Mouse (Mus musculus): ENCODE measurements around the gene Gm5726.
"Not testable (repeated sequence)": the region's sequence is repeated elsewhere in the genome, so short reads cannot be mapped to it uniquely, and the experiment has no call there.

The Gm5726 gene

DNA sequence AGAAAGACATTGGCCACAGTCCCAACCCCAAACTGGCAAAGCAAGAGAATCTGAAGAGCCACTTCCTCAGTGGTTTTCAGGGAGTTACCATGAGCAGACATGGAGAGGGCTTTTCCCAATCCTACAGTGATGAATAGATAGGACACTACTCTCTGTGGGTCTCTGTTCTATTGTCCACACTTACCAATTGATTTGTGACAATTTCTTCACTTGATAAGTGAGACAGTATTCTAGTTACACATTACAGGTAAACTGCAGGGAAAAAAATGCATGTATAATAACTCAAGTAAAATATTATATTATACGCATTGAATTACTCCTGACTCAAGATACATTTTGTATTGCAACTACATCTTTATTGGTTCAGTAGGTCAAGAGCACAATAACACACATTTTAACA, at the start of gene Gm5726:
Gm5726 (minus strand) TSS at position 101 of the 400 bp plus-strand sequence.
- DNase-seq (ENCODE audit: low spot score) = not testable (repeated sequence)

DNA sequence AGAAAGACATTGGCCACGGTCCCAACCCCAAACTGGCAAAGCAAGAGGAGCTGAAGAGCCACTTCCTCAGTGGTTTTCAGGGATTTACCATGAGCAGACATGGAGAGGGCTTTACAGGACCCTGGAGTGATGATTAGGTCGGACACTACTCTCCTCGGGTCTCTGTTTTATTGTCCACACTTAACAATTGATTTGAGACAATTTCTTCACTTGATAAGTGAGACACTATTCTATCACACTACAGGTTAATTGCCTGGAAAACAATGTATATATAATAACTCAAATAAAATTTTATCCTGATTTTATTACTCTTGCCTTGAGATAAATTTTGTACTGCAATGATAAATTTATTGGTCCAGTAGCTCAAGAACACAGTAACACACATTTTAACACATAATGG, 30.6 kb upstream of the Gm5726 start, which contains the start of gene Gm4141:
Gm4141 (minus strand) TSS at position 101 of the 400 bp plus-strand sequence.
- DNase-seq (ENCODE audit: low spot score) = not testable (repeated sequence)

DNA sequence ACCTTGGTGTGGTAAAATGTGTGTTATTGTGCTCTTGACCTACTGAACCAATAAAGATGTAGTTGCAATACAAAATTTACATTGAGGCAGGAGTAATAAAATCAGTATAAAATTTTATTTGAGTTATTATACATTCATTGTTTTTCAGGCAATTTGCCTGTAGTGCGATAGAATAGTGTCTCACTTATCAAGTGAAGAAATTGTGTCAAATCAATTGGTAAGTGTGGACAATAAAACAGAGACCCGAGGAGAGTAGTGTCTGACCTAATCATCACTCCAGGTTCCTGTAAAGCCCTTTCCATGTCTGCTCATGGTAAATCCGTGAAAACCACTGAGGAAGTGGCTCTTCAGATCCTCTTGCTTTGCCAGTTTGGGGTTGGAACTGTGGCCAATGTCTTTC, 12.0 kb downstream of the Gm5726 start, which contains the start of gene Vmn1r104:
Vmn1r104 (plus strand) TSS at position 301 of the 400 bp plus-strand sequence.
- DNase-seq (ENCODE audit: low spot score) = not testable (repeated sequence)

DNA sequence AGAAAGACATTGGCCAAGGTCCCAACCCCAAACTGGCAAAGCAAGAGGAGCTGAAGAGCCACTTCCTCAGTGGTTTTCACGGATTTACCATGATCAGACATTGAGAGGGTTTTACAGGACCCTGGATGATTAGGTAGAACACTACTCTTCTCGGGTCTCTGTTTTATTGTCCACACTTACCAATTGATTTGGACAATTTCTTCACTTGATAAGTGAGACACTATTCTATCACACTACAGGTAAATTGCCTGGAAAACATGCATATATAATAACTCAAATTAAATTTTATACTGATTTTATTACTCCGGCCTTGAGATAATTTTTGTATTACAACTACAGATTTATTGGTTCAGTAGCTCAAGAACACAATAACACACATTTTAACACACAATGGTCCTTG, 35.1 kb downstream of the Gm5726 start, which contains the start of gene Vmn1r103:
Vmn1r103 (minus strand) TSS at position 101 of the 400 bp plus-strand sequence.
- not testable (repeated sequence) for DNase-seq (ENCODE audit: low spot score)

Data from embryo, embryonic 10 days (tissue).